ENCODE assay signal across 28 mouse cellular contexts in the genomic region with DNA sequence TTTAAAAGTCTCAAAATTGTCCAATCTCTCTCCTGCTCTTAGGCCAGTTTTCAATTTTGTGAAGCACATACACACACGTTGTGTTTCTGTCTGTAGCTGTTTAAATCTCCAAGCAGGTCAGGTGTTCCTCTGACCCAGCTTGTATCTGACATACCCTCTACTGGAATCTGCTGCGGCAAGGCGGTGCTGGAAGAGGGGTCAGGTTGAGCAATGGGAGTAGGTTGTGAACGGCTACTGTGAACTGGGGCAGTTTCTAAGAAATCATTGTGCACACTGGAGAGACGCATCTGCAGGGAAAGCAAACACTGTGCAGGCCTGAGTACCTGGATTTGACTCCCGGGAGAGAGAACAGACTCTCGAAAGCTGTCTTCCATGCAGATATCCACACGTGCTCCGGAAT. TPM values are rescaled to one million over a fixed set of nuclear protein-coding genes. Genes with fewer than 3 reads are reported as not detected.
DNase-seq lines count a peak whose midpoint lies in the region; ATAC-seq and TF ChIP-seq lines count a peak whose summit lies in the region.
"Had no signal": no experiment of that assay in that cellular context is flagged by ENCODE, and none has a peak within 500 bp of the region (broad histone marks: within the 10 kb centered on the region; RNA-seq: fewer than 3 reads in every experiment).

No protein-coding gene starts in this region.

- TF ChIP-seq EP300 in liver, embryonic 14.5 days (IDR thresholded peaks at IDR 0.05; ENCODE audit: low read depth), result no peak
- TF ChIP-seq EP300 in stomach, postnatal 0 days (optimal IDR thresholded peaks at IDR 0.05), result no peak

- H3K36me3 ChIP-seq in lung, embryonic 16.5 days (ENCODE audit: control insufficient read depth, insufficient read depth, low read length), result no peaks in the 10 kb centered on the region
- no peaks in the 10 kb centered on the region for H3K36me3 ChIP-seq in intestine, postnatal 0 days (ENCODE audit: control insufficient read depth, insufficient read depth)
- H3K36me3 ChIP-seq in liver, embryonic 14.5 days (replicated peaks; ENCODE audit: control insufficient read depth, insufficient read depth, low read depth), result no peaks in the 10 kb centered on the region
- no peaks in the 10 kb centered on the region for H3K36me3 ChIP-seq in stomach, postnatal 0 days (ENCODE audit: control insufficient read depth, insufficient read depth, low read length)
- H3K36me3 ChIP-seq: embryonic facial prominence, embryonic 12.5 days; forebrain, embryonic 12.5 days had no signal

- H3K4me2 ChIP-seq in lung, embryonic 16.5 days (ENCODE audit: low read depth, low read length), result no peak overlapping the region
- no peak overlapping the region for H3K4me2 ChIP-seq in intestine, postnatal 0 days (replicated peaks; ENCODE audit: low read depth)
- H3K4me2 ChIP-seq in liver, embryonic 14.5 days (ENCODE audit: low read depth), result 0 out of 2 replicates have a peak overlapping the region, but pooled peaks have one; percentile 20
- H3K4me2 ChIP-seq in stomach, postnatal 0 days (replicated peaks; ENCODE audit: low read depth), result no peak overlapping the region
- H3K4me2 ChIP-seq: embryonic facial prominence, embryonic 12.5 days; forebrain, embryonic 12.5 days; hindbrain, embryonic 14.5 days; midbrain, embryonic 11.5 days had no signal

- H3K4me1 ChIP-seq in lung, embryonic 16.5 days (replicated peaks; ENCODE audit: control insufficient read depth, insufficient read depth, low read length), result no peaks in the 10 kb centered on the region
- H3K4me1 ChIP-seq in intestine, postnatal 0 days (replicated peaks; ENCODE audit: control insufficient read depth, insufficient read depth, low read length), result peaks cover 3% of the 10 kb centered on the region; the same call in 1 of the 2 replicates
- H3K4me1 ChIP-seq in liver, embryonic 14.5 days (replicated peaks; ENCODE audit: control insufficient read depth in 2 of 2, insufficient read depth in 2 of 2, low read length in 1 of 2), result peaks cover 0 to 9% of the 10 kb centered on the region in 2 experiments; a peak in 1 of 4 replicates
- no peaks in the 10 kb centered on the region for H3K4me1 ChIP-seq in stomach, postnatal 0 days (replicated peaks; ENCODE audit: control insufficient read depth, insufficient read depth)
- H3K4me1 ChIP-seq: embryonic facial prominence, embryonic 12.5 days had no signal

- no peak overlapping the region for H3K27ac ChIP-seq in lung, embryonic 16.5 days (ENCODE audit: low read length)
- H3K27ac ChIP-seq in intestine, postnatal 0 days (ENCODE audit: low read depth, low read length), result no peak overlapping the region
- H3K27ac ChIP-seq in liver, embryonic 14.5 days, result peak overlapping the region; percentile 1; the same call in 1 of the 2 replicates
- peak overlapping the region; percentile 56; the same call in 1 of the 2 replicates for H3K27ac ChIP-seq in stomach, postnatal 0 days (replicated peaks)
- H3K27ac ChIP-seq: embryonic facial prominence, embryonic 12.5 days; forebrain, embryonic 12.5 days; heart, adult 2 months; hindbrain, embryonic 14.5 days; layer of hippocampus, adult 2 months had no signal

- WGBS in lung, embryonic 16.5 days, result 42% methylated on average over 9 of the region's 9 CpGs
- WGBS in intestine, postnatal 0 days, result 23% methylated on average over 9 of the region's 9 CpGs
- 62% methylated on average over 9 of the region's 9 CpGs for WGBS in liver, embryonic 14.5 days (ENCODE audit: insufficient replicate concordance)
- WGBS in stomach, postnatal 0 days, result 39% methylated on average over 9 of the region's 9 CpGs

- no peak overlapping the region for H3K9ac ChIP-seq in lung, embryonic 16.5 days (ENCODE audit: low read length)
- H3K9ac ChIP-seq in intestine, postnatal 0 days (ENCODE audit: low read depth, low read length), result no peak overlapping the region
- H3K9ac ChIP-seq in liver, embryonic 14.5 days (replicated peaks), result no peak overlapping the region
- H3K9ac ChIP-seq in stomach, postnatal 0 days (ENCODE audit: low read length), result no peak overlapping the region
- H3K9ac ChIP-seq: embryonic facial prominence, embryonic 12.5 days; forebrain, embryonic 12.5 days; hindbrain, embryonic 14.5 days had no signal

- H3K27me3 ChIP-seq in lung, embryonic 16.5 days (ENCODE audit: control insufficient read depth, insufficient read depth, low read depth, low read length), result no peaks in the 10 kb centered on the region
- H3K27me3 ChIP-seq in intestine, postnatal 0 days (replicated peaks; ENCODE audit: control insufficient read depth, insufficient read depth, low read length), result no peaks in the 10 kb centered on the region
- H3K27me3 ChIP-seq in liver, embryonic 14.5 days (ENCODE audit: control insufficient read depth, insufficient read depth, low read length), result no peaks in the 10 kb centered on the region
- H3K27me3 ChIP-seq in stomach, postnatal 0 days (ENCODE audit: control insufficient read depth, insufficient read depth, low read length), result no peaks in the 10 kb centered on the region
- H3K27me3 ChIP-seq: embryonic facial prominence, embryonic 12.5 days; forebrain, embryonic 12.5 days had no signal

- no peak for DNase-seq in lung, postnatal 10 days
- DNase-seq in liver, embryonic 14.5 days (ENCODE audit: low read depth in 3 of 3, low spot score in 3 of 3), result no peak
- peak; percentile 51 for DNase-seq in stomach, postnatal 0 days (ENCODE audit: low spot score)
- no peak for DNase-seq in frontal cortex, postnatal 36 days (ENCODE audit: low spot score in 2 of 2)
- DNase-seq in adrenal gland, adult 2 months, result no peak
- DNase-seq in adipocyte (ENCODE audit: low spot score), result no peak
- DNase-seq: cerebellum, adult 11 months; cerebellum, adult 9-11 months; gastrocnemius, postnatal 36 days; heart, adult 2 months; heart, postnatal 4 days; kidney, postnatal 25 days; layer of hippocampus, postnatal 36 days; lung, adult 2 months; thymus, postnatal 25 days had no signal

- TF ChIP-seq CTCF in intestine, postnatal 0 days (IDR thresholded peaks at IDR 0.05; ENCODE audit: low read depth), result no peak
- TF ChIP-seq CTCF in liver, embryonic 14.5 days (IDR thresholded peaks at IDR 0.05; ENCODE audit: low read depth), result no peak
- TF ChIP-seq CTCF in stomach, postnatal 0 days (IDR thresholded peaks at IDR 0.05; ENCODE audit: low read depth), result no peak

- ATAC-seq in lung, embryonic 16.5 days (ENCODE audit: low read depth), result 0 out of 2 replicates have a peak, but pooled peaks have one; percentile 36
- ATAC-seq in intestine, postnatal 0 days, result peak; percentile 40; the same call in 1 of the 2 replicates
- ATAC-seq in liver, embryonic 14.5 days (ENCODE audit: insufficient read depth), result peak; percentile 41; the same call in 1 of the 2 replicates
- ATAC-seq in stomach, postnatal 0 days (ENCODE audit: low FRiP score, low TSS enrichment), result peak; percentile 72; the same call in 1 of the 2 replicates
- ATAC-seq: inflammation-experienced regulatory T-cells, adult 6 months had no signal

- H3K4me3 ChIP-seq in lung, embryonic 16.5 days (ENCODE audit: low read length), result no peak overlapping the region
- no peak overlapping the region for H3K4me3 ChIP-seq in intestine, postnatal 0 days (ENCODE audit: low read depth, low read length)
- H3K4me3 ChIP-seq in liver, embryonic 14.5 days (ENCODE audit: insufficient read depth in 1 of 2, low read depth in 2 of 2, low read length in 2 of 2), result no peak overlapping the region
- no peak overlapping the region for H3K4me3 ChIP-seq in stomach, postnatal 0 days (ENCODE audit: low read depth, low read length)
- H3K4me3 ChIP-seq: embryonic facial prominence, embryonic 12.5 days; forebrain, embryonic 12.5 days; heart, adult 2 months; layer of hippocampus, adult 2 months had no signal

- H3K9me3 ChIP-seq in lung, embryonic 16.5 days (ENCODE audit: control insufficient read depth, low read length), result no peaks in the 10 kb centered on the region
- no peaks in the 10 kb centered on the region for H3K9me3 ChIP-seq in intestine, postnatal 0 days (ENCODE audit: control insufficient read depth)
- H3K9me3 ChIP-seq in liver, embryonic 14.5 days (ENCODE audit: control insufficient read depth, low read length), result no peaks in the 10 kb centered on the region
- H3K9me3 ChIP-seq in stomach, postnatal 0 days (ENCODE audit: control insufficient read depth, low read length), result no peaks in the 10 kb centered on the region
- H3K9me3 ChIP-seq: embryonic facial prominence, embryonic 12.5 days; forebrain, embryonic 12.5 days had no signal

RNA-seq across cellular contexts. Expression of gene Sdr42e1, which starts 3.0 kb away (rescaled TPM):
- 4.0 and 4.2 TPM in 2 replicates for polyA plus RNA-seq in lung, embryonic 16.5 days (2015; fragmentation: Nextera tagmentation; extraction: Ambion mirVana)
- polyA plus RNA-seq in intestine, postnatal 0 days (2015; fragmentation: Nextera tagmentation; extraction: Ambion mirVana), result 6.0 and 7.7 TPM in 2 replicates
- 1.7 TPM in 2 replicates for polyA plus RNA-seq in liver, embryonic 14.5 days (2012; rRNA removed)
- 0.99 and 1.7 TPM in 2 replicates for polyA plus RNA-seq in liver, embryonic 14.5 days (2014; fragmentation: Nextera tagmentation; extraction: Ambion mirVana)
- polyA plus RNA-seq in stomach, postnatal 0 days (2015; fragmentation: Nextera tagmentation; extraction: Ambion mirVana), result 24.2 and 28.8 TPM in 2 replicates
- total RNA-seq in adrenal gland, adult 2 months (2021), result 1 to 10 TPM; 2.3 to 2.7 TPM
- polyA plus RNA-seq in adrenal gland, adult 2 months (2012; rRNA removed), result 1.7 TPM in 2 replicates

RNA-seq across cellular contexts. Expression of gene Hsd17b2, which starts 25.2 kb away (rescaled TPM):
- 1.6 TPM in 1 of 2 replicates, not detected in the other for polyA plus RNA-seq in lung, embryonic 16.5 days (2015; fragmentation: Nextera tagmentation; extraction: Ambion mirVana)
- 66.3 and 69.9 TPM in 2 replicates for polyA plus RNA-seq in intestine, postnatal 0 days (2015; fragmentation: Nextera tagmentation; extraction: Ambion mirVana)
- polyA plus RNA-seq in liver, embryonic 14.5 days (2012; rRNA removed), result 27.9 and 32.7 TPM in 2 replicates
- polyA plus RNA-seq in liver, embryonic 14.5 days (2014; fragmentation: Nextera tagmentation; extraction: Ambion mirVana), result 58.0 and 65.1 TPM in 2 replicates
- 113 and 124 TPM in 2 replicates for polyA plus RNA-seq in stomach, postnatal 0 days (2015; fragmentation: Nextera tagmentation; extraction: Ambion mirVana)
- total RNA-seq in adrenal gland, adult 2 months (2021), result 1 to 10 TPM in 1 of 2 experiments, not detected in 1; 1.4 TPM
- polyA plus RNA-seq in adrenal gland, adult 2 months (2012; rRNA removed), result 0.12 and 0.38 TPM in 2 replicates
- total RNA-seq: gastrocnemius, adult 18-20 months; gastrocnemius, postnatal 36 days; heart, adult 2 months; heart, postnatal 4 days; layer of hippocampus, postnatal 36 days; megakaryocyte progenitor cell, adult 5-6 weeks; midbrain, postnatal 0 days had no signal
- polyA plus RNA-seq: embryonic facial prominence, embryonic 12.5 days; forebrain, embryonic 12.5 days; heart, adult 2 months; heart, embryonic 14.5 days; limb, embryonic 11.5 days; midbrain, embryonic 11.5 days had no signal

Comparison
In these comparisons a context has a peak if more than half of its experiments do, and no peak if none do; other contexts are left out.
1. H3K27ac ChIP-seq: peak in liver, embryonic 14.5 days (single experiment) and stomach, postnatal 0 days (single experiment); none in lung, embryonic 16.5 days (single experiment) and intestine, postnatal 0 days (single experiment).
2. RNA of gene Hsd17b2, which starts 25.2 kb away (polyA plus RNA-seq): 113 to 124 TPM in stomach, postnatal 0 days, 66.3 to 69.9 TPM in intestine, postnatal 0 days and 27.9 to 65.1 TPM in liver, embryonic 14.5 days; 0.12 to 0.38 TPM in adrenal gland, adult 2 months and 1.6 TPM in lung, embryonic 16.5 days; every median in the first group is over 10 times any median in the second.
3. Peak in every context shown above with its lines, with median percentiles within 50 percentile points of each other: ATAC-seq.